Mouse (Mus musculus) midbrain, embryonic 13.5 days (tissue): ENCODE measurements around the gene Kcnk5. TPM values are rescaled to one million over a fixed set of nuclear protein-coding genes. Genes with fewer than 3 reads are reported as not detected.

Source experiments
- ATAC-seq: fragments of 200-750 bp; cut with Nextera tagmentation; 2 replicates; pipeline ENCODE4 v1.8.0; 2017; ENCODE audit warnings: mild to moderate bottlenecking, moderate TSS enrichment, moderate library complexity
- H3K27ac ChIP-seq: fragments of 300-500 bp; sonication (generic); 2 replicates; pipeline ENCODE4 v1.5.1; 2015; ENCODE audit warnings: inconsistent platforms, mild to moderate bottlenecking, moderate library complexity
- H3K27me3 ChIP-seq: fragments of 300-500 bp; sonication (generic); 2 replicates; pipeline ENCODE4 v1.6.1; 2015; ENCODE audit warnings: mild to moderate bottlenecking, inconsistent platforms
- H3K36me3 ChIP-seq: fragments of 300-500 bp; sonication (generic); 2 replicates; pipeline ENCODE4 v1.6.1; 2015; ENCODE audit warnings: mild to moderate bottlenecking, inconsistent platforms
- H3K4me1 ChIP-seq: fragments of 300-500 bp; sonication (generic); replicated peaks from 2 replicates; pipeline ENCODE4 v1.6.1; 2015; ENCODE audit warnings: inconsistent platforms
- H3K4me2 ChIP-seq: fragments of 300-500 bp; sonication (generic); replicated peaks from 2 replicates; pipeline ENCODE4 v1.6.1; 2015; ENCODE audit warnings: moderate library complexity, mild to moderate bottlenecking, inconsistent platforms
- H3K4me3 ChIP-seq: fragments of 300-500 bp; sonication (generic); replicated peaks from 2 replicates; pipeline ENCODE4 v1.5.1; 2015; ENCODE audit warnings: mild to moderate bottlenecking, inconsistent platforms
- H3K9ac ChIP-seq: fragments of 300-500 bp; sonication (generic); replicated peaks from 2 replicates; pipeline ENCODE4 v1.6.1; 2015; ENCODE audit warnings: mild to moderate bottlenecking, inconsistent platforms
- H3K9me3 ChIP-seq: fragments of 300-500 bp; sonication (generic); 2 replicates; pipeline ENCODE4 v1.6.1; 2016; ENCODE audit warnings: mild to moderate bottlenecking, inconsistent platforms
- WGBS: fragments of 180-500 bp; shearing (Covaris S2); methylation state at CpG from one replicate; pipeline ENCODE4 v1.1.7; 2015; 5-methylcytosine and 5-hydroxymethylcytosine counted together
- polyA plus RNA-seq: library from polyadenylated mRNA; unstranded; fragments of >200 nt; fragmentation: Nextera tagmentation; extraction: Ambion mirVana; gene quantifications from 2 replicates; pipeline ENCODE4 v1.2.1, GENCODE M21; 2015

The Kcnk5 gene
- polyA plus RNA-seq, 1 experiment from 2014 or later, result 2.7 TPM

GRCm38 (mm10) chr14:20158727-20159681 is 22.6 kb downstream of the Kcnk5 start:
- no peak overlapping the region for H3K4me2 ChIP-seq
- H3K27me3 ChIP-seq, result no peaks in the 10 kb centered on the region
- peaks cover 14% of the 10 kb centered on the region; the same call in 1 of the 2 replicates for H3K4me1 ChIP-seq
- WGBS, result 76% methylated on average over 8 of the region's 8 CpGs
- H3K27ac ChIP-seq, result no peak overlapping the region
- H3K9me3 ChIP-seq, result no peaks in the 10 kb centered on the region
- ATAC-seq, result no peak
- H3K9ac ChIP-seq, result no peak overlapping the region
- H3K4me3 ChIP-seq, result no peak overlapping the region
- no peaks in the 10 kb centered on the region for H3K36me3 ChIP-seq

- WGBS, result 93% methylated on average over 10 of the region's 10 CpGs
- no peaks in the 10 kb centered on the region for H3K36me3 ChIP-seq
- ATAC-seq, result no peak
- no peak overlapping the region for H3K4me3 ChIP-seq
- no peak overlapping the region for H3K27ac ChIP-seq
- no peaks in the 10 kb centered on the region for H3K9me3 ChIP-seq
- no peak overlapping the region for H3K9ac ChIP-seq
- no peaks in the 10 kb centered on the region for H3K27me3 ChIP-seq
- H3K4me1 ChIP-seq, result 0 out of 2 replicates have a peak, but pooled peaks cover 7% of the 10 kb centered on the region
- no peak overlapping the region for H3K4me2 ChIP-seq
Measured at GRCm38 (mm10) chr14:20157595-20157994, 24.0 kb downstream of the Kcnk5 start.

GRCm38 (mm10) chr14:20155718-20156117 is 25.9 kb downstream of the Kcnk5 start:
- H3K9ac ChIP-seq, result no peak overlapping the region
- ATAC-seq, result no peak
- 47% methylated on average over 10 of the region's 10 CpGs for WGBS
- H3K9me3 ChIP-seq, result no peaks in the 10 kb centered on the region
- H3K27me3 ChIP-seq, result no peaks in the 10 kb centered on the region
- H3K4me1 ChIP-seq, result 0 out of 2 replicates have a peak, but pooled peaks cover 4% of the 10 kb centered on the region
- no peaks in the 10 kb centered on the region for H3K36me3 ChIP-seq
- no peak overlapping the region for H3K4me2 ChIP-seq
- H3K4me3 ChIP-seq, result no peak overlapping the region
- no peak overlapping the region for H3K27ac ChIP-seq

DNA sequence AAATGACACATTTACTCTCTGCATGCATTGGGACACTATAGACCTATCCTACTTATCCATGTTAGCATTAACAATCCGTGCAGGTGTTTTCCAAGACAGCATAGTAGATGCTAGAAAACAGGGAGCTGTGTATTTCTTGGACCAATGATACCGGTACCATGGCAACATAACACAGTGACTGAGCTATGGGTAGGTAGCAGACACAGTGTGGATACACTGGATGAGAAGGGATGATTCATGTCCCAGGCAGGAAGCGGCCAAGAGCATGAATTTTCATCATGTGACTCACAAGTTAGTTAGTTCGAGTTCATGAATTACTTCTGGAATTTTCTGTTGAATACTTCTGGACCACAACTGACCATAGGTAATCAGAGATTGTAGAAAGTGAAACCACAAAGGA is 26.7 kb downstream of the Kcnk5 start:
- Histone ChIP-seq H3K27ac (no peak overlapping the region), H3K4me2 (no peak overlapping the region), H3K27me3 (no peaks in the 10 kb centered on the region), H3K36me3 (no peaks in the 10 kb centered on the region), H3K9me3 (no peaks in the 10 kb centered on the region), H3K9ac (no peak overlapping the region), H3K4me3 (no peak overlapping the region), H3K4me1 (0 out of 2 replicates have a peak, but pooled peaks cover 4% of the 10 kb centered on the region)
- 91% methylated on average over 4 of the region's 4 CpGs for WGBS
- ATAC-seq, result no peak

GRCm38 (mm10) chr14:20154245-20154644 is 27.4 kb downstream of the Kcnk5 start:
- no peaks in the 10 kb centered on the region for H3K27me3 ChIP-seq
- H3K4me2 ChIP-seq, result no peak overlapping the region
- H3K9ac ChIP-seq, result no peak overlapping the region
- no peaks in the 10 kb centered on the region for H3K9me3 ChIP-seq
- no peak overlapping the region for H3K27ac ChIP-seq
- H3K4me1 ChIP-seq, result 0 out of 2 replicates have a peak, but pooled peaks cover under 1% of the 10 kb centered on the region
- no peak overlapping the region for H3K4me3 ChIP-seq
- no peaks in the 10 kb centered on the region for H3K36me3 ChIP-seq
- 78% methylated on average over 7 of the region's 7 CpGs for WGBS
- no peak for ATAC-seq

DNA sequence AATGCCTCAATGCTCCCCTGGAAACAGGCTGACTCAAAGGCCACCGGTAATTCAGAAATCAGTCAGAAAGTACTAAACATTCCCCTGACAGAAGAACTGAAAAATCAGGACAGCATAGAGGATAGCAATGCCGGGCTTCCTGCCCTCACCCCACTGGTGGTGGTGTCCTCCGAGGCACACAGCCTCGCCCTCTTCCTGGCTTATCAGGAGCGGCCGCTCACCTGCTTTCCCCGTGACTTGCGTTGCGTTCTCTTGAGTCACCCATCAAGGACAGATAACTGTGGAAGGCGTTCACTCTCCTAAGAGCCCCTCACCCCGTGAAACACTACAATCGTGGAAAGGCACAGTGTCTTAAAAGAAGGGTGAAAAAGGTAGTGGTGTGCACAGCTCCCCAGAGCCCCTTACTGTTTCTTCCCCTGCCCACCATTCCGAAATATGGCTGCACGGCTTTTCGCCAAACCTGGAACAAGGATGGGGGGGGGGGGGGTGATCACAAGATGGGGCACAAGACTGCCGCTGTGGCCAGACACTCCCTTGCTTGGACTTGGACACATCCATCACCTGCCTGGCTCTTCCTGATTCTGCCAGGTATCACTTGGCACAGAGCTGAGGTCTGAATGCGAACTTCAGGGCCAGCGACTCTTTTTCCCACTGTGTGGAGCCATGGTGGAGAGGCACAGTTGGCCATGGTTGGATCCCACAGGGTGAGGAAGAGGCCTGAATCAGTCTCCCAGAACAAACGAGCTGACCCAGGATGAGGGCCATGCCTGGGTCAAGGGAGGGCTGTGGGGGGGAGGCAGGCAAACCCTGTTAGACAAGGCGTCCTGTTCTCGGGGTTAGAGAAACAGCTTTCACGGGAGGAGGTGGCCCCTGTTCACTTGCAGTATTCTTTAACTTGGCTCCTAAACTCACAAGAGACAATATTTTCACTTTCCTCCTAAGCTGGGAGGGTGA is 32.2 kb downstream of the Kcnk5 start:
- Histone ChIP-seq H3K4me3 (no peak overlapping the region), H3K4me2 (no peak overlapping the region), H3K4me1 (peaks cover 3% of the 10 kb centered on the region; the same call in 1 of the 2 replicates), H3K27ac (no peak overlapping the region), H3K27me3 (no peaks in the 10 kb centered on the region), H3K36me3 (no peaks in the 10 kb centered on the region), H3K9ac (no peak overlapping the region), H3K9me3 (no peaks in the 10 kb centered on the region)
- ATAC-seq, result no peak
- 93% methylated on average over 22 of the region's 22 CpGs for WGBS

DNA sequence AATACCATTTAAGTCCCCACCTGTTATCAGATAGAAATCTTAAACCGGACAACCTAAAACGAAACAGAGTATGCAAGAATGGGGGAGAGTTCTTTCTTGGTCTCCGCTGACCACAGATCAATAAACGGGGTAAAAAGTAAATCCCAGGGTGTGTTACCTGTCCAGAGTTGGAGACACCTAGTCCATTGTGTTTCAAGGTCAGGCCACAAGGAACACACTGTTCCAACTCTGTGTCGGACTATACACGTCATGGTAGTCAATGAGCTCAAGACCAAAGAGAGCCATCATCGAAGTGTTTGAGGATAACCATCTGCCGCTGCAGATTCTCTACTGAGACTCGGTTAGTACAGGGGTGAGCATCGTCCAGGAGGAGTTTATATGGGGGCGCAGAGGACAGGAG is 33.1 kb downstream of the Kcnk5 start:
- H3K4me3 ChIP-seq, result no peak overlapping the region
- ATAC-seq, result no peak
- H3K4me2 ChIP-seq, result no peak overlapping the region
- H3K36me3 ChIP-seq, result no peaks in the 10 kb centered on the region
- H3K27me3 ChIP-seq, result no peaks in the 10 kb centered on the region
- H3K9me3 ChIP-seq, result no peaks in the 10 kb centered on the region
- peaks cover 9% of the 10 kb centered on the region for H3K4me1 ChIP-seq
- H3K9ac ChIP-seq, result no peak overlapping the region
- WGBS, result 95% methylated on average over 11 of the region's 11 CpGs
- H3K27ac ChIP-seq, result no peak overlapping the region

- Histone ChIP-seq H3K9me3 (no peaks in the 10 kb centered on the region), H3K27me3 (no peaks in the 10 kb centered on the region), H3K4me2 (no peak overlapping the region), H3K27ac (no peak overlapping the region), H3K4me1 (peaks cover 9% of the 10 kb centered on the region), H3K36me3 (no peaks in the 10 kb centered on the region), H3K9ac (no peak overlapping the region), H3K4me3 (no peak overlapping the region)
- WGBS, result 96% methylated on average over 7 of the region's 7 CpGs
- no peak for ATAC-seq
Measured at GRCm38 (mm10) chr14:20147854-20148253, 33.8 kb downstream of the Kcnk5 start.

DNA sequence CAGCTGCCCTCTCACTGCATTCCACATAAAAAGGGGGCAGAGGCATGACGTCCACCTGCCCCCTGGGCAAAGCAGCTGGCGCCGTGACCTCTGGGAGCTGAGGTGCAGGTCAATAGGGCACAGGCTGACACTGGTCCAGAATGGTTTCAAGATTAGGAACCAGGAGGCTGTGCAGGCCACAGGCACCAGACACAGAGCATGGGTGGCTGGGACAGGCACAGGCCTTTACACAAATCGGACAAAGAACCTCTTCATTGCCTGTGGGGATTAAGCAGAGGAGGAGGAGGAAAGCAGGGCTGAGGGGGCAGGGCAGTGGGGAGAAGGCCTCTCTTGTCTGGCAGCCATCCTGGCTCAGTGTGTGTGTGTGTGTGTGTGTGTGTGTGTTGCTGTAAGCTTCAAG is 37.5 kb downstream of the Kcnk5 start:
- H3K4me1 ChIP-seq, result peaks cover 9% of the 10 kb centered on the region
- peaks cover 3% of the 10 kb centered on the region; the same call in 1 of the 2 replicates for H3K36me3 ChIP-seq
- no peaks in the 10 kb centered on the region for H3K27me3 ChIP-seq
- H3K4me2 ChIP-seq, result no peak overlapping the region
- H3K27ac ChIP-seq, result peak overlapping the region; percentile 74
- no peak overlapping the region for H3K9ac ChIP-seq
- H3K9me3 ChIP-seq, result no peaks in the 10 kb centered on the region
- 22% methylated on average over 4 of the region's 4 CpGs for WGBS
- ATAC-seq, result peak; percentile 71
- no peak overlapping the region for H3K4me3 ChIP-seq

GRCm38 (mm10) chr14:20138484-20139355 is 42.9 kb downstream of the Kcnk5 start, which contains the start of gene Saysd1:
Gene Saysd1 (minus strand): TSS chr14:20138534.
- H3K36me3 ChIP-seq, result peaks cover 3% of the 10 kb centered on the region; the same call in 1 of the 2 replicates
- no peak within 1 kb of the TSS for H3K4me2 ChIP-seq
- H3K4me1 ChIP-seq, result no peaks in the 10 kb centered on the region
- no peak within 1 kb of the TSS for H3K27ac ChIP-seq
- H3K9me3 ChIP-seq, result no peaks in the 10 kb centered on the region
- no peak for ATAC-seq
- 85% methylated on average over 16 of the region's 16 CpGs for WGBS
- H3K27me3 ChIP-seq, result no peaks in the 10 kb centered on the region
- no peak within 1 kb of the TSS for H3K4me3 ChIP-seq
- H3K9ac ChIP-seq, result no peak within 1 kb of the TSS
